Mouse (Mus musculus) CH12.LX (cell line): ENCODE results near the gene Eps8. TPM values are rescaled to one million over a fixed set of nuclear protein-coding genes. Genes with fewer than 3 reads are reported as not detected.

ENCODE experiments used
- DNase-seq: peaks from one replicate; pipeline ENCODE4 v3.0.0-alpha.2; 2013; ENCODE audit errors: extremely low read depth
- H3K27ac ChIP-seq: 2 replicates; pipeline ENCODE4 v1.5.1; 2012; ENCODE audit warnings: low read depth, mild to moderate bottlenecking, control low read depth, moderate library complexity; ENCODE audit not compliant: insufficient read depth
- H3K27me3 ChIP-seq: replicated peaks from 2 replicates; pipeline ENCODE3; 2012; ENCODE audit warnings: inconsistent platforms
- H3K36me3 ChIP-seq, 2 experiments: replicated peaks in 1 of 2; 2 replicates each; pipeline versions ENCODE3 to v1.6.1; 2012; ENCODE audit warnings: inconsistent platforms in 1 of 2, low read length in 1 of 2, mild to moderate bottlenecking in 1 of 2, mixed read lengths in 1 of 2, moderate library complexity in 1 of 2; ENCODE audit not compliant: control insufficient read depth in 1 of 2, insufficient read depth in 1 of 2
- H3K4me1 ChIP-seq, 2 experiments: 2 replicates each; pipeline ENCODE4 v1.6.1; 2012; ENCODE audit warnings: inconsistent platforms in 1 of 2, moderate library complexity in 1 of 2; ENCODE audit not compliant: insufficient read depth in 2 of 2, control insufficient read depth in 1 of 2
- H3K4me2 ChIP-seq: 2 replicates; pipeline ENCODE4 v1.6.1; 2012; ENCODE audit warnings: low read depth, mild to moderate bottlenecking, control low read depth; ENCODE audit not compliant: poor library complexity, insufficient read depth, severe bottlenecking
- H3K4me3 ChIP-seq, 3 experiments: fragments of 150-350 bp in 1 of 3; sonication (generic) in 1 of 3; replicated peaks in 1 of 3; 2 replicates each; pipeline versions ENCODE3 to v1.5.1; 2011 to 2012; ENCODE audit warnings: low read depth in 2 of 3, low read length in 2 of 3, mild to moderate bottlenecking in 2 of 3, moderate library complexity in 2 of 3, control low read depth in 1 of 3, improper control_type of control experiment in 1 of 3, inconsistent platforms in 1 of 3, mixed read lengths in 1 of 3; ENCODE audit not compliant: poor library complexity in 1 of 3
- H3K79me2 ChIP-seq: replicated peaks from 2 replicates; pipeline ENCODE4 v1.6.1; 2012; ENCODE audit warnings: mild to moderate bottlenecking, moderate library complexity; ENCODE audit not compliant: control insufficient read depth, poor library complexity, insufficient read depth, severe bottlenecking; ENCODE audit errors: extremely low read depth
- H3K9ac ChIP-seq: 2 replicates; pipeline ENCODE4 v1.6.1; 2012; ENCODE audit warnings: low read depth, mild to moderate bottlenecking, control low read depth, moderate library complexity; ENCODE audit not compliant: insufficient read depth
- H3K9me3 ChIP-seq: replicated peaks from 2 replicates; pipeline ENCODE3; 2012; ENCODE audit warnings: low read length, inconsistent platforms, mixed read lengths
- BHLHE40 ChIP-seq: IDR thresholded peaks from 2 replicates; pipeline ENCODE4 v1.6.1; 2011; ENCODE audit warnings: mild to moderate bottlenecking, low read depth, low read length, improper control_type of control experiment
- CHD1 ChIP-seq: IDR thresholded peaks from 2 replicates; pipeline ENCODE4 v1.6.1; 2012; ENCODE audit warnings: low read depth, low read length, improper control_type of control experiment, inconsistent platforms
- EP300 ChIP-seq: IDR thresholded peaks from 2 replicates; pipeline ENCODE4 v1.6.1; 2011; ENCODE audit warnings: low read length, improper control_type of control experiment
- ETS1 ChIP-seq: conservative IDR thresholded peaks from 2 replicates; pipeline ENCODE4 v1.6.1; 2012; ENCODE audit warnings: low read depth, mild to moderate bottlenecking, inconsistent platforms, low read length, improper control_type of control experiment, moderate library complexity
- GABPA ChIP-seq: IDR thresholded peaks from 2 replicates; pipeline ENCODE4 v1.6.1; 2012; ENCODE audit warnings: low read depth, low read length, improper control_type of control experiment, inconsistent platforms; ENCODE audit not compliant: insufficient replicate concordance
- HCFC1 ChIP-seq: IDR thresholded peaks from 2 replicates; pipeline ENCODE4 v1.6.1; 2012; ENCODE audit warnings: low read depth, mild to moderate bottlenecking, inconsistent platforms, low read length, improper control_type of control experiment
- JUND ChIP-seq: conservative IDR thresholded peaks from 2 replicates; pipeline ENCODE4 v1.6.1; 2011; ENCODE audit warnings: low read depth, low read length, improper control_type of control experiment
- KAT2A ChIP-seq: IDR thresholded peaks from 2 replicates; pipeline ENCODE4 v1.6.1; 2012; ENCODE audit warnings: low read length, improper control_type of control experiment, inconsistent platforms; ENCODE audit not compliant: insufficient replicate concordance
- MAX ChIP-seq: IDR thresholded peaks from 2 replicates; pipeline ENCODE4 v1.6.1; 2011; ENCODE audit warnings: low read length, improper control_type of control experiment
- MAZ ChIP-seq: IDR thresholded peaks from 2 replicates; pipeline ENCODE4 v1.6.1; 2012; ENCODE audit warnings: low read depth, mild to moderate bottlenecking, inconsistent platforms, low read length, improper control_type of control experiment, moderate library complexity
- MEF2A ChIP-seq: IDR thresholded peaks from 2 replicates; pipeline ENCODE4 v1.6.1; 2014; ENCODE audit warnings: low read depth, mild to moderate bottlenecking, inconsistent platforms, low read length, improper control_type of control experiment, borderline replicate concordance
- NRF1 ChIP-seq: IDR thresholded peaks from 2 replicates; pipeline ENCODE4 v1.6.1; 2014; ENCODE audit warnings: low read depth, mild to moderate bottlenecking, inconsistent platforms, low read length, improper control_type of control experiment, moderate library complexity
- POLR2A ChIP-seq: IDR thresholded peaks from 2 replicates; pipeline ENCODE4 v1.6.1; 2011; ENCODE audit warnings: low read depth, mild to moderate bottlenecking, improper control_type of control experiment, low read length
- SMC3 ChIP-seq: IDR thresholded peaks from 2 replicates; pipeline ENCODE4 v1.6.1; 2011; ENCODE audit warnings: low read depth, low read length, improper control_type of control experiment
- TBP ChIP-seq: conservative IDR thresholded peaks from 2 replicates; pipeline ENCODE4 v1.6.1; 2011; ENCODE audit warnings: low read depth, low read length, improper control_type of control experiment
- UBTF ChIP-seq: IDR thresholded peaks from 2 replicates; pipeline ENCODE4 v1.6.1; 2012; ENCODE audit warnings: low read depth, mild to moderate bottlenecking, inconsistent platforms, low read length, improper control_type of control experiment, moderate library complexity
- USF1 ChIP-seq: IDR thresholded peaks from 2 replicates; pipeline ENCODE4 v1.6.1; 2014; ENCODE audit warnings: low read depth, mild to moderate bottlenecking, inconsistent platforms, low read length, improper control_type of control experiment
- ZC3H11A ChIP-seq: IDR thresholded peaks from 2 replicates; pipeline ENCODE4 v1.6.1; 2012; ENCODE audit warnings: low read depth, mild to moderate bottlenecking, inconsistent platforms, low read length, improper control_type of control experiment
- ZKSCAN1 ChIP-seq: IDR thresholded peaks from 2 replicates; pipeline ENCODE4 v1.6.1; 2012; ENCODE audit warnings: low read depth, inconsistent platforms, low read length, improper control_type of control experiment, borderline replicate concordance
- dilution Hi-C: fragments of 300-500 bp; cut with MboI; formaldehyde crosslinking; loops from 2 replicates; pipeline ENCODE4 v1.14.3; 2020; ENCODE audit warnings: low sequenced_read_pairs; ENCODE audit not compliant: extremely low pct_unique_long_range_greater_than_20kb, extremely low pct_ligation_motif_present
- in situ Hi-C: fragments of 300-500 bp; cut with MboI; formaldehyde crosslinking; loops from 3 replicates; pipeline ENCODE4 v1.14.3; 2019; ENCODE audit warnings: low sequenced_read_pairs, low pct_ligation_motif_present, low pct_unique_long_range_greater_than_20kb, mixed read lengths
- polyA plus RNA-seq: library from polyadenylated mRNA; unstranded; fragments of >175 nt; gene quantifications from 2 replicates; pipeline ENCODE4 v1.2.1, GENCODE M21; 2012; ENCODE audit warnings: low read depth; ENCODE audit not compliant: insufficient read length
- total RNA-seq, 2 experiments: library from RNA; depleted of rRNA; stranded (reverse); fragments of 300-350 nt in 1 of 2; fragments of >200 nt in 1 of 2; gene quantifications; 2 replicates each; pipeline ENCODE4 v1.2.3; 2012 to 2014

The Eps8 gene
- total and polyA plus RNA-seq, 3 experiments = 2.2 to 7.4 (median 2.2) TPM

- Histone ChIP-seq H3K36me3 (peaks cover 0 to 3% of the 10 kb centered on the region in 2 experiments), H3K4me2 (no peak overlapping the region), H3K4me3 (no peak overlapping the region), H3K27me3 (no peaks in the 10 kb centered on the region), H3K79me2 (no peaks in the 10 kb centered on the region), H3K4me1 (peaks cover 2 to 39% of the 10 kb centered on the region in 2 experiments), H3K27ac (no peak overlapping the region), H3K9ac (no peak overlapping the region), H3K9me3 (peaks cover 1% of the 10 kb centered on the region)
- in situ Hi-C loops (no loop called here), dilution Hi-C loops (no loop called here)
- TF ChIP-seq GABPA (no peak), CHD1 (no peak), UBTF (no peak), KAT2A (no peak), SMC3 (no peak), NRF1 (no peak), ETS1 (no peak), JUND (no peak), BHLHE40 (no peak), POLR2A (no peak), USF1 (no peak), MEF2A (no peak), MAZ (no peak), HCFC1 (no peak), EP300 (no peak), ZC3H11A (no peak), ZKSCAN1 (no peak), TBP (no peak)
- DNase-seq = no peak
Observed at GRCm38 (mm10) chr6:137556636-137557035, 98.0 kb downstream of the Eps8 start.

- in situ Hi-C loops (no loop called here), dilution Hi-C loops (no loop called here)
- Histone ChIP-seq H3K79me2 (no peaks in the 10 kb centered on the region), H3K36me3 (no peaks in the 10 kb centered on the region), H3K4me3 (no peak overlapping the region), H3K9ac (no peak overlapping the region), H3K4me2 (no peak overlapping the region), H3K9me3 (peaks cover 12% of the 10 kb centered on the region), H3K4me1 (peaks cover 0 to 26% of the 10 kb centered on the region in 2 experiments; a peak in 2 of 4 replicates), H3K27ac (no peak overlapping the region), H3K27me3 (no peaks in the 10 kb centered on the region)
- TF ChIP-seq CHD1 (no peak), MAX (no peak), TBP (no peak), ETS1 (no peak)
- DNase-seq = no peak
Observed at GRCm38 (mm10) chr6:137550181-137550580, 104.5 kb downstream of the Eps8 start.
